Mouse (Mus musculus) CH12.LX (cell line): Measurements from ENCODE around the gene Kirrel3.

Experiments used
- CTCF ChIP-seq, 2 experiments: IDR thresholded peaks in 1 of 2; conservative IDR thresholded peaks in 1 of 2; 2 replicates each; pipeline ENCODE4 v1.5.1; 2011 to 2012; ENCODE audit warnings: low read depth in 2 of 2, low read length in 2 of 2, improper control_type of control experiment in 1 of 2, inconsistent platforms in 1 of 2, mild to moderate bottlenecking in 1 of 2, moderate library complexity in 1 of 2
- MAX ChIP-seq: IDR thresholded peaks from 2 replicates; pipeline ENCODE4 v1.6.1; 2011; ENCODE audit warnings: low read length, improper control_type of control experiment
- POLR2A ChIP-seq: IDR thresholded peaks from 2 replicates; pipeline ENCODE4 v1.6.1; 2011; ENCODE audit warnings: low read depth, mild to moderate bottlenecking, improper control_type of control experiment, low read length

- no peak for TF ChIP-seq CTCF (conservative IDR thresholded peaks at IDR 0.05 in 1 of 2, IDR thresholded peaks at IDR 0.05 in 1 of 2; ENCODE audit: low read depth in 2 of 2, low read length in 2 of 2)
- TF ChIP-seq MAX = no peak
- TF ChIP-seq POLR2A = no peak
Measured at GRCm38 (mm10) chr9:34484665-34485064, 1.0 kb upstream of the Kirrel3 start.
